Mouse (Mus musculus) E14TG2a.4 (cell line): Measurements from ENCODE around the gene Magi2.

Experiments
- H3K27me3 ChIP-seq: 2 replicates; pipeline ENCODE4 v1.6.1; 2014; ENCODE audit warnings: low read length, control low read depth; ENCODE audit not compliant: insufficient read depth
- H3K36me3 ChIP-seq: 2 replicates; pipeline ENCODE4 v1.6.1; 2014; ENCODE audit warnings: low read length, control low read depth; ENCODE audit not compliant: insufficient read depth
- H3K4me1 ChIP-seq: replicated peaks from 2 replicates; pipeline ENCODE4 v1.6.1; 2014; ENCODE audit warnings: low read depth, low read length, control low read depth
- H3K4me3 ChIP-seq: replicated peaks from 2 replicates; pipeline ENCODE4 v1.5.1; 2014; ENCODE audit warnings: mild to moderate bottlenecking, low read length
- H3K9me3 ChIP-seq: 2 replicates; pipeline ENCODE4 v1.6.1; 2014; ENCODE audit warnings: low read length, control low read depth
- CTCF ChIP-seq: conservative IDR thresholded peaks from 2 replicates; pipeline ENCODE4 v1.5.1; 2014; ENCODE audit warnings: low read length
- NANOG ChIP-seq: IDR thresholded peaks from 2 replicates; pipeline ENCODE4 v1.6.1; 2014; ENCODE audit warnings: borderline replicate concordance, low read length, mixed read lengths
- POU5F1 ChIP-seq: IDR thresholded peaks from 2 replicates; pipeline ENCODE4 v1.6.1; 2014; ENCODE audit warnings: low read length, borderline replicate concordance

The Magi2 gene

GRCm38 (mm10) chr5:19951102-19951501, 724.3 kb downstream of the Magi2 start:
- TF ChIP-seq NANOG (no peak), POU5F1 (no peak)
- Histone ChIP-seq H3K9me3 (no peaks in the 10 kb centered on the region), H3K4me1 (no peaks in the 10 kb centered on the region), H3K4me3 (no peak overlapping the region), H3K36me3 (no peaks in the 10 kb centered on the region), H3K27me3 (no peaks in the 10 kb centered on the region)

GRCm38 (mm10) chr5:19964113-19964512, 737.3 kb downstream of the Magi2 start:
- no peaks in the 10 kb centered on the region for H3K27me3 ChIP-seq
- H3K9me3 ChIP-seq, result peaks cover 10% of the 10 kb centered on the region; the same call in 1 of the 2 replicates
- TF ChIP-seq NANOG, result no peak
- TF ChIP-seq POU5F1, result no peak
- TF ChIP-seq CTCF, result no peak
- no peaks in the 10 kb centered on the region for H3K36me3 ChIP-seq
- H3K4me1 ChIP-seq, result no peaks in the 10 kb centered on the region
- no peak overlapping the region for H3K4me3 ChIP-seq

GRCm38 (mm10) chr5:19972736-19973135, 745.9 kb downstream of the Magi2 start:
- TF ChIP-seq CTCF, result no peak
- TF ChIP-seq NANOG, result no peak
- no peak for TF ChIP-seq POU5F1
- H3K27me3 ChIP-seq, result no peaks in the 10 kb centered on the region
- H3K4me3 ChIP-seq, result no peak overlapping the region
- no peaks in the 10 kb centered on the region for H3K4me1 ChIP-seq
- no peaks in the 10 kb centered on the region for H3K36me3 ChIP-seq
- peaks cover 25% of the 10 kb centered on the region for H3K9me3 ChIP-seq

- TF ChIP-seq NANOG (no peak), CTCF (no peak), POU5F1 (no peak)
- no peaks in the 10 kb centered on the region for H3K27me3 ChIP-seq
These were observed 747.0 kb downstream of the Magi2 start for GRCm38 (mm10) chr5:19973852-19974251.

GRCm38 (mm10) chr5:19981518-19981917, 754.7 kb downstream of the Magi2 start:
- Histone ChIP-seq H3K4me1 (no peaks in the 10 kb centered on the region), H3K4me3 (no peak overlapping the region), H3K27me3 (no peaks in the 10 kb centered on the region), H3K36me3 (no peaks in the 10 kb centered on the region), H3K9me3 (peaks cover 32% of the 10 kb centered on the region)
- TF ChIP-seq NANOG, result no peak
- TF ChIP-seq CTCF, result no peak
- TF ChIP-seq POU5F1, result no peak

More at GRCm38 (mm10) chr5:19973852-19974251, 747.0 kb downstream of the Magi2 start:
- Histone ChIP-seq H3K4me1 (no peaks in the 10 kb centered on the region), H3K36me3 (no peaks in the 10 kb centered on the region), H3K4me3 (no peak overlapping the region), H3K9me3 (peaks cover 26% of the 10 kb centered on the region)

- Histone ChIP-seq H3K9me3 (peaks cover 32% of the 10 kb centered on the region), H3K27me3 (no peaks in the 10 kb centered on the region), H3K36me3 (no peaks in the 10 kb centered on the region), H3K4me3 (no peak overlapping the region), H3K4me1 (no peaks in the 10 kb centered on the region)
- TF ChIP-seq CTCF, result no peak
These were observed 755.2 kb downstream of the Magi2 start for GRCm38 (mm10) chr5:19982031-19982430.

- TF ChIP-seq NANOG (no peak), CTCF (no peak), POU5F1 (no peak)
- H3K4me1 ChIP-seq, result no peaks in the 10 kb centered on the region
- peaks cover 20% of the 10 kb centered on the region for H3K9me3 ChIP-seq
- H3K4me3 ChIP-seq, result no peak overlapping the region
- no peaks in the 10 kb centered on the region for H3K27me3 ChIP-seq
- H3K36me3 ChIP-seq, result no peaks in the 10 kb centered on the region
These were observed 772.6 kb downstream of the Magi2 start for GRCm38 (mm10) chr5:19999486-19999885.

- TF ChIP-seq POU5F1 (no peak), NANOG (no peak), CTCF (no peak)
- Histone ChIP-seq H3K9me3 (peaks cover 20% of the 10 kb centered on the region), H3K4me3 (no peak overlapping the region), H3K4me1 (no peaks in the 10 kb centered on the region), H3K36me3 (no peaks in the 10 kb centered on the region), H3K27me3 (no peaks in the 10 kb centered on the region)
These were observed 773.1 kb downstream of the Magi2 start for GRCm38 (mm10) chr5:19999912-20000311.

GRCm38 (mm10) chr5:20006616-20007015, 779.8 kb downstream of the Magi2 start:
- no peaks in the 10 kb centered on the region for H3K36me3 ChIP-seq
- no peaks in the 10 kb centered on the region for H3K27me3 ChIP-seq
- no peaks in the 10 kb centered on the region for H3K4me1 ChIP-seq
- H3K9me3 ChIP-seq, result no peaks in the 10 kb centered on the region
- TF ChIP-seq CTCF (no peak), NANOG (no peak), POU5F1 (no peak)
- H3K4me3 ChIP-seq, result no peak overlapping the region
